Mouse (Mus musculus): ENCODE results near the gene D130052B06Rik. TPM values are rescaled to one million over a fixed set of nuclear protein-coding genes. Genes with fewer than 3 reads are reported as not detected.

D130052B06Rik gene
- total RNA-seq (2022): not detected

GRCm38 (mm10) chr11:33598986-33599385 is at the start of gene D130052B06Rik:
TSS of gene D130052B06Rik (plus strand) at chr11:33599302.
- no peak for DNase-seq (ENCODE audit: low spot score in 2 of 2)

GRCm38 (mm10) chr11:33550861-33551560 is 48.1 kb upstream of the D130052B06Rik start:
- DNase-seq (ENCODE audit: low spot score in 2 of 2): no peak

GRCm38 (mm10) chr11:33554123-33554522 is 45.0 kb upstream of the D130052B06Rik start:
- peak in 1 of 2 experiments; percentile 24 for DNase-seq (ENCODE audit: low spot score in 2 of 2)

- DNase-seq (ENCODE audit: low spot score in 2 of 2): no peak
These were observed 35.2 kb upstream of the D130052B06Rik start for GRCm38 (mm10) chr11:33563921-33564320.

- DNase-seq (ENCODE audit: low spot score in 2 of 2): peak in 1 of 2 experiments; percentile 27
These were observed 28.7 kb upstream of the D130052B06Rik start for GRCm38 (mm10) chr11:33570413-33570812.

- no peak for DNase-seq (ENCODE audit: low spot score in 2 of 2)
These were observed 24.2 kb upstream of the D130052B06Rik start for GRCm38 (mm10) chr11:33574944-33575343.

- DNase-seq (ENCODE audit: low spot score in 2 of 2): no peak
These were observed 20.2 kb upstream of the D130052B06Rik start, which contains the start of gene Gabrp for GRCm38 (mm10) chr11:33578859-33579258. TSS of gene Gabrp (minus strand) at chr11:33578959.

GRCm38 (mm10) chr11:33579621-33580020 is 19.5 kb upstream of the D130052B06Rik start:
- no peak for DNase-seq (ENCODE audit: low spot score in 2 of 2)

GRCm38 (mm10) chr11:33586614-33587013 is 12.5 kb upstream of the D130052B06Rik start:
- no peak for DNase-seq (ENCODE audit: low spot score in 2 of 2)

- no peak for DNase-seq (ENCODE audit: low spot score in 2 of 2)
These were observed 8.3 kb upstream of the D130052B06Rik start for GRCm38 (mm10) chr11:33590771-33591170.

- no peak for DNase-seq (ENCODE audit: low spot score in 2 of 2)
These were observed 6.3 kb upstream of the D130052B06Rik start for GRCm38 (mm10) chr11:33592826-33593225.

GRCm38 (mm10) chr11:33596655-33597054 is 2.4 kb upstream of the D130052B06Rik start:
- no peak for DNase-seq (ENCODE audit: low spot score in 2 of 2)

GRCm38 (mm10) chr11:33603174-33603573 is 4.1 kb downstream of the D130052B06Rik start:
- no peak for DNase-seq (ENCODE audit: low spot score in 2 of 2)

GRCm38 (mm10) chr11:33607784-33608183 is 8.7 kb downstream of the D130052B06Rik start:
- no peak for DNase-seq (ENCODE audit: low spot score in 2 of 2)

- DNase-seq (ENCODE audit: low spot score in 2 of 2): peak; percentile 22 to 79
These were observed 15.1 kb downstream of the D130052B06Rik start for GRCm38 (mm10) chr11:33614218-33614617.

GRCm38 (mm10) chr11:33627136-33627742 is 28.1 kb downstream of the D130052B06Rik start:
- peak in 1 of 2 experiments; percentile 15 for DNase-seq (ENCODE audit: low spot score in 2 of 2)

- no peak for DNase-seq (ENCODE audit: low spot score in 2 of 2)
These were observed 38.0 kb downstream of the D130052B06Rik start for GRCm38 (mm10) chr11:33637107-33637506.

- no peak for DNase-seq (ENCODE audit: low spot score in 2 of 2)
These were observed 50.3 kb downstream of the D130052B06Rik start for GRCm38 (mm10) chr11:33649358-33649757.

- no peak for DNase-seq (ENCODE audit: low spot score in 2 of 2)
These were observed 55.4 kb downstream of the D130052B06Rik start for GRCm38 (mm10) chr11:33654485-33654884.

GRCm38 (mm10) chr11:33655221-33655620 is 56.1 kb downstream of the D130052B06Rik start:
- no peak for DNase-seq (ENCODE audit: low spot score in 2 of 2)

- no peak for DNase-seq (ENCODE audit: low spot score in 2 of 2)
These were observed 56.9 kb downstream of the D130052B06Rik start for GRCm38 (mm10) chr11:33655861-33656593.

All from layer of hippocampus, adult 8-10 months (tissue).